Mouse (Mus musculus) kidney, postnatal 10 days (tissue): ENCODE measurements at regions not wholly inside any gene's neighbourhood (a gene's known extent, or its start where the extent isn't known, plus 50 kb on each side); places are given as distances from the start of the nearest gene placed in this dataset.

ENCODE experiments used
- DNase-seq: peaks from one replicate; pipeline ENCODE4 v3.0.0; 2021; ENCODE audit warnings: mixed read lengths

DNA sequence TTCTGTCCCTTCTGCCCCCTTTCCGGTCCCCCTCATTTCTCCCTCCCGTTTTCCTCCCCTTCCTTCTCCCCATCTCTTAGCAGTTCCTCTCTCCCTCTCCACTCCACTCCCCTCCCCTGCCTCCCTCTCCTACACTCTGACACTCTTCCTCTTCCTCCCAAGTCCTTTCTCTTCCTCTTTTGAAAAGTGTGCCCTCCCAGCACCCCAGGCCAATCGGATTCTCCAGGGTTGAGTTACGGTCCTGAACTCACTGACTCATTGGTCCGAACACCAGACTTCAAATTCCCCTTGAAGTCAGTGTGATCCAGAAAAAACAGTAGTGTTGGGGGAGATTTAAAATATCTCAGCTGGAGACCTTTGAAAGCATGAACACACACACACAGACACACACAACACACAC lies 109.1 kb downstream of the 2410131K14Rik start:
- DNase-seq: no peak

DNA sequence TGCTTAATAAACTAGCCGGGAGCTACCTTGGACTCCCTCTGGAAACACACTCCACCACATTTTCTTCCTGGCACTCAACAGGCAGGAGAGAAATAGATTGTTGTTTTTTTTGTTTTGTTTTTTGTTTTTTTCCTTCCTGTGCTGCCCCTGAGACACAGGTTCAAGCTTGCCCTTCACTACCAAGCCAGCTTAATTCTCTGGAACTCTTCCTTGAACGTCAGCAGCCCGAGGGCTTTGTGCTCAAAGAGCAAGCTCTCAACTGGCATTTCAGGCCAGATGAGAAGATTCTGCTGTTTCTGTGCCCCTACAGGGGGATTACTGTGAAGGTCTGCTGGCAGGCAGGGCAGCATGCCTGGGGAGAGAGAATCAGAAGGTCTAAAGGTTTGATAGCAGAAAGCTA lies 109.8 kb downstream of the 2410131K14Rik start:
- no peak for DNase-seq

DNA sequence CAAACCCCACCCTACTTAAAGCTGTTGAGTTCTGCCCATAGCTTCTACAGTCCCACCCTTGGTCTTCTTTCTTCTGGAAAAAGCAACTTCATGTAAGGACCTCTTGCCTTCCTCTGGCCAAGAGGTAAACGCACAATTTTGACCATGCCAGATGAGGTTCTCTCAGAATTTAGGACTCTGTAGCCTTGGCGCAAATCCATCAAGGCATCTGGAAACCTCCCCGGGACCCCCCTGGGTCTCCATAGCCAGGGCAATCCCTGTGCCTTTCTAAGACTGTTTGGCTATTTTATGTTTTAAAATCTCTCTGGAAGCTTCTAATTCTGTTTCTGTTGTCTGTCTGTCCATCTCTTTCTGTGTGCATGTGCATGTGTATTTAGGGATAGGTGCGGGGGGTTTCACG lies 110.3 kb downstream of the 2410131K14Rik start:
- DNase-seq: no peak

DNA sequence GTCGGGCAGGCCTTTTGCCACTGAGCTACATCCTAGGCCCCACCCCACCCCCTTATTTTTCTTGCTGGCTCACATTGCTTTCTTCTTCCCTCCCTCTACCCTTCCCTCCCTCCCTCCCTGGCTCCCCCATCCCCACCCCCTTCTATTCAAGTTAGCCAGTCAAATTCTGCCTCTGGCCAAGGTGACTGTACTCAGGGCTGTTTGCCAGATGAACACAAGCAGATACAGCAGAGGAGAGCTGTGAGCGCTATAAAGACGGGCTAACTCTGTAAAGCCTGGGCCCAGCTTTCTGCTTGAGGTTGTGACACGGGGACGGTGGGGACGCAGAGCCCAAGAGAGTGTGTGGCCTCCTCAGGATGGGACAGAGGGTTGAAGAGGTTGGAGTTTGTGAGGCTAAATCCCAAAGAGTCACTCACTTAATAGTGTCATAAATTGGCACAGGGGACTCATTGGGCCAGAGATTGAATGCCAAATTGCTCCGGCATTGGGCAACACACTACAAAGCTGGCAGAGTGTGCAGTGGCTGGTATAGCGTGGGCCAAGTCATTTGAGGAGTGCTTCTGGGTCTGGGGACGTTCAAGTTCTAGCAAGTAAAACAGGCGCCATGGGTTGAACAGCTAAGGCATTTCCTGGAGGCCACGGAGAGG lies 110.8 kb downstream of the 2410131K14Rik start:
- no peak for DNase-seq

DNA sequence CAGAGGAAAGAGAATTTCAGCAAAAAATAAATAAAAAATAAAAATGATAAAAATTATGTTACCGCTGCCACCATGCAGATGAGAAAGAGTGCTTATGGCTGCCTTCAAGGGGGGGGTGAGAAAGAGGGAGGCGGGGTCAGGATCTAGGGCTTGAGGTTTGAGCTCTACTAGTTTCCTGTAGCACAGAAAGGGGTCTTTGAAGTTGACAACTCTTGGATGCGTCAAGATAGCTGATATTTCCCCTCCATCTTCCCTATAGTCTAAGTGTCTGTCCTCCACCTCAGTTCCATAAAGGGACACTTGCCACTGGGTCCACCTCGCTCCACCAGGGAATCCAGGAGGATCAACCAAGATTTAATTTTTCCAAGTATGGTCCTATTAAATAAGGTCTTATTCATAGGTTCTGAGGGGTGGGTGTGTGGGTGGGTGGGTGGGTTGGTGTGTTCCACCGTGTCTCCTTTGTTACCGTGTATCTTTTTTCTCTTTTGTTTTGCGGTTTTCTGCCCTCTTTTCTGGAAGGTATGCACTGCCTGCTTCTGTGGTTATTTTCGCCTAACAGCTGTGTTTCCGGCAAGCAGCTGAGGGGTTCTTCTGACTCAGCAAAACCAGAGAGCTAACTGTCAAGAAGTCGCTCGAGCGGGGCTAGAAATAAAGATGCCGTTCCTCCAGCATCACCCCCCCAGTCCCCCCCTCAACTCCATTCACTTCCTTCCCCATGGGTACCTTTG lies 114.8 kb downstream of the 2410131K14Rik start:
- DNase-seq: no peak

DNA sequence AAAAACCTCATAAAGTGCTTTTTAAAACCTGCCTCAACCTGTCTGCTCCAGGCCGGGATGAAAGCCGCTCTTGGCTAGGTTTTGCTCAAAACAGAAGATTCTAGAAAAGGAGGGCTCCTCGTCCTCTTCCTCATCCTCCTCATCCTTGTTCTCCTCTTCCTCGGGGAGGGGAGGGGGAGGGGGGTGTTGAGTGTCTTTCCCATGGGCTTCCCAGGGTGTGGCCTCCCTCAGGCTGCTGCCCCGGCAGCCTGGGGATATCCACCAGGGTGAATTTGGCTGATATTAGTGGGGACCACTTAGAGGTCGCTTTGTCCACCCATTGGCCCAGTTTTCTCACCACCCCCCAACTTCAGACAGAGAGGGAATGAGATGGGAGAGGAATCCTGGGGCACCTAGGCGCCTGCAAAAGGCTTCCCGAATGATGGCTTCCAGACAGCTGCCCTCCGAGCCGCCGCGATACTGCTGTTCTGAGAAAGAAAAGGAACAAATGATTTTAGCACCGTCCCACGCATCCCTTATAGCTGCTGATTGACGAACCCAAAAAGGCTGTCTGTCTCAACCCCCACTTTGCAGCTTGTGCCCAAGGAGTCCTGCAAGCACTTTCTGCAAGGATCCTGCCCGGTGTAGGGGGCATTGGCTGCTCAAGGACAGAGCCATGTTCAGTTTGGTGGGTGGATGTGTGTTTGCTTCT lies 115.5 kb downstream of the 2410131K14Rik start:
- no peak for DNase-seq

DNA sequence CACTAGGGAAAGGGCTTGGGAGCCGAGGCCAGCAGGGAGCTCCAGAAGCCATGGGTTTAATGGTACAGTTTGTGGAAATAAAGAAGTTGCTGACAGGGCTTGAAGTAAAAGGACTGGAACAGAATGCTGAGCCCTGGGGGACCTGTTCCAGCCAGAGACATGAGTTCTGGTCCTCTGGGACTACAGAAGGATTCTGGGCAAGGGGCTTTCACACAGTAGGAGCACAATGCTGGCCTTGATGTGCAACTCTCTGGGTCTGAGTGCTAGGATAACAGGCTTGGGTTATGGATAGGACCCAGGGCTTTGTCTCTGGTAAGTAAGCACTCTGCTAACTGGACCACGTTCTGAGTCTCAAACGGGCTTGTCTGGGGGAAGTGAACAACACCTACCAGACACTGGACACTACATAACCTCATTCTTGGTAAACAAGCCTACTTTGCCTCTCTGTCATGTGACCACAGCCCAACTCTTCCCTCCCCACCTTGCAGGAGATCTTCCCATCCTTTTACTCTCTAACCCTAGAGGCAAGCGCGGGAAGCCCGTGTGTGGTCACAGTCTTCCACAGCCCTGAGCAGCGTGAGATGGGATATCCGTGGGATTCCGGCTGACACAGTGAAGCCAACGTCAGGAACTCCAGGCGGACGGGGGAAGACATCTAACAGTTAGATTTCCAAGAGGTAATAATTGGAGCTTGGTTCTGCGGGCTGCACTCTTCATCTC lies 116.3 kb downstream of the 2410131K14Rik start:
- DNase-seq: no peak

DNA sequence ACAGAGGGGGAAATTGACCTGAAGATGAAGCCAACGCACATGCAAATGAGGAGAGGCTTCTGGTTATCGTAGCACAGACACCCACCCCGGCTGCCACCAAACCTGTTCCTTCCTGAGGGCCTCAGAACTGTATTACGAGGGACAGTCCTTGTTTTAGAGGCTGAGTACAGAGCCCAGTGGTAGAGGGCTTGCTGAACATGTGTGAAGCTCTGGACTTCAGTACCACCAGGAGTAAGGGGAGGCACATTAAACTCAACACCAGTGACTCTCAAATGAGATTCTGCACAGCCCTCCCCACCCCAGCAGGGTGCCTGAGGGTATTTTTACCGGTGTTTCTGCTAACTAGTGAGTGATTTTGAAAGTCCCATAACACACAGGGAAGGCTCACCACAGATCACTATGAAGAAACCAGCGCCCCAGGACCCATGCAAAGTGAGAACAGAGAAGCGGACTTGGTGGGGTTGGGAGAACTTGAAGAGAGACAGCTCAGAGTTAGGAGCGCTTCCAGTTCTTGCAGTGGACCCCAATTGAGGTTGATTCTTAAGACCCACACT lies 116.9 kb downstream of the 2410131K14Rik start:
- no peak for DNase-seq

DNA sequence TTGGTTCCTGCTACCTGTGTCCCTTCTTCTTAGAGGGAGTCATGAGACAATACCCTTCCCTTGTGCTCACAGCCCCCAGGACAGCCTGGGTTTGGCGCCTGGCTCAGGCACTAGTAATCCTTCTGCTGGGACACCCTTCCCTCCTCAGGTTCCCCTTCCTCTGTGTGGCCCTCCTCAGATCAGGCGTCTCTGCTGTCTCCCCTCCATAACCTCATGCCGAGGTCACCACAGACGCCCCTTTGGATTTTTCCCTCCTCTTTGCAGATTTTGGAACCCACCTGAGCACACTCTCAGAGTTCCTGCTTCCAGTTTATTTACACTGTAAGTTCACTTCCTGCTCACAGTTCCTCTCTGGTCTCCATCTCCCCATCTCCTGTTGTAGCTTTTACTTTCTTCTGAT lies 117.7 kb downstream of the 2410131K14Rik start:
- no peak for DNase-seq

DNA sequence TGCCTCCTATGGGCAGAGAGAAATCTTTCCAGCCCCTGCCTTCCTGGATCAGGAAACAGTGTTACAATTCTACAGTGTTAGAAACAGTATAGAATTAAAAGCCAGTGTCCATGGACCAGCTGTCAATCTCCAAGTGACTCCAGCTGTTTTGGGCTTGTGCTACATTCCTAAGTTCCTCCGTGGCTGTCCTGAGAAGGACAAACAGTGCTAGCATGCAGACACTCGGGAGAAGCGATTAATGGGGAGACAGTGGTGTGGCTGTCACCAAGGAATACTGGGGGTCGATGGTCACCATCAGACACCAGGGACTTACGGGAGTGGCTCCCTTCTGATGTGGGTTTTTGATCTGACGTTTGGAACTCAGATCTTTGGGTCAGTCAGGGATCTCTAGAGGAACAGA lies 118.1 kb downstream of the 2410131K14Rik start:
- DNase-seq: no peak

DNA sequence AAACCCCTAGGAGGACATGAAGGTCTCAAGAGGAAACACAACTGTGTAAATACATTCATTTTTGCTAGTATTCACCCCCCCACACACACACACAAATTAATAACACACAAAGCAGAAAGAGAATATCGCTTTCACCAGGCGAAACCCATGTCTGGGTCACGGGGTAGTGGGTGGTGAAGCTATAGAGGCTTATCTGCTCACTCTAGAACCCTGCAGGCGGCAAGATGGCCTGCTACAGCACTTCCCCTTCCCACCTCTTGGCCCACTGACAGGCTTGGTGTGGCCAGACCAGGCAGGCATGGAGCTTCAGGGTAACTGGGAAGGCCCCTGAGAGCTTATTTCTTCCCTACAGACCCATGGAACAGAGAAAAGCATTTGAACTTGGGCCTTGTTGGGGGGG lies 119.6 kb downstream of the 2410131K14Rik start:
- no peak for DNase-seq

DNA sequence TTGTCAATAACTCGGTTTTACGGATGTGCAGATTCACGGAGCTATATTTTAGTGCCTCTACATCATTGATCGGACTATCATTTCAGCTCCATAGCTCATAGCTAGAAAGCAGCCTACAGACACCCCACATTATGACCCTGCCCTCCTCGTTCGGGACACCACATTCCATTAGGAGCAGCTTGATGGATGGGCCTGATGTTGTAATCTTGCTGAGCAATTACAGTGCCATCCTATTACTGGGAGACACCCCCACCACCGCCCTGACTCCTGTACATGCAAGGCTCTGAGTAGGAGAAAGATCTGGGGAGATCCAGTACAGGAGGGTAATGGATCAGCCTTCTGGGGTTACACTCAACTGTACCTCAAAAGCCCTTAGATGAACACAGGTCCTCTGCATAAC lies 120.2 kb downstream of the 2410131K14Rik start:
- DNase-seq: no peak

DNA sequence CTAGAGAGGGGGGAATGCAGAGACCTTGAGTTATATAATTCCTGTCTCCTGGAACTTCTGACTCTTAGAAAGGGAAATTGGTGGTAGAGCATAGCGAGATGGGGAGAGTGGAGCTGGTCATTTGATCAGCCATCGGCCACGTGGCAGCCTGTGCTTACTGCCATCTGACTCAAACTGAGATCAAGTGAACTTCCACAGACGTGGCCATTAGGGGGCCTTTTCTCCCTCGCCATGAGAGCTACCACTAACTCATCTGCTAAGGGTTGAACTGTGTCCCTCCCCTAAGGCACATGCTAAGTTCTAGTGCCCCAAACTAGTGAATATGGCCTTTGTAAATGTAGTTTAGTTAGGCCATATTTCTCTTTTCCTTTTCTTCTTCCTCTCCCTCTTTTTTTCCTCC lies 120.6 kb downstream of the 2410131K14Rik start:
- no peak for DNase-seq

DNA sequence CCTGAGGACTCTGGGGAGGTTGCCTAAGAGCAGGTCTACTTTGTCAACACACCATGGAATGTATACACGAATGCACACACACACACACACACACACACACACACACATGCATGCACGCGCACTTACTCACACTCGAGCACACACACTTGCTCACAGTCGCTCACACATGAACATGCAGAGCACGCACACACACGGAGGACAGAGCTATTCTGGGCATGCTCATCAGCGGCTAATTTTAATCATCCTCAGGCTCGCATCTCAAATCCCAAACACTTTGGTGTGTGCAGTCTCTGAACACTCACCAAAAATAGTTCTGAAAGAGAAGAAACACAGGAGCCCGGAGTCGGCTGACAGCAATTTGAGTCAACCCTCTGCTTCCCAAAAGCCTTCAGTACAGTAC lies 122.0 kb downstream of the 2410131K14Rik start:
- DNase-seq: no peak

DNA sequence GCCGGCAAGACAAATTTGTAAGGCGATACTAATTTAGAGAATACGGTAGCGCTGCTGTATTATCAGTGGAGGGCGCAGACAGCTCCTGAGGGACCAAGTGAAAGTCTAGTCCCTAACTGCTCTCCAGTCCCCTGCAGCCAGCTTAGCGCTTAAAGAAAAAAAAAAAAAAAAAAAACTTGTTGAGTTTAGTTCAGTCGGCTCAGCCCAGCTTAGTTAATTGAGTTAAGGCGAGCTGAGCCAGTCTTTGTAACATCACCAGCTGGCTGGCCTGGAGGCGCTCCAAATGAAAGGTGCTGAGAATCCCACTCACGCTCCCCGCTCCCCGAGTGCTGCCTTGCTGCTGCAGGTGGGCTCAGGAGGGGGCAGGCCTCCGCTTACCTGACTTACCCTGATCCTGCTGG lies 128.6 kb downstream of the 2410131K14Rik start:
- DNase-seq: peak; percentile 55

DNA sequence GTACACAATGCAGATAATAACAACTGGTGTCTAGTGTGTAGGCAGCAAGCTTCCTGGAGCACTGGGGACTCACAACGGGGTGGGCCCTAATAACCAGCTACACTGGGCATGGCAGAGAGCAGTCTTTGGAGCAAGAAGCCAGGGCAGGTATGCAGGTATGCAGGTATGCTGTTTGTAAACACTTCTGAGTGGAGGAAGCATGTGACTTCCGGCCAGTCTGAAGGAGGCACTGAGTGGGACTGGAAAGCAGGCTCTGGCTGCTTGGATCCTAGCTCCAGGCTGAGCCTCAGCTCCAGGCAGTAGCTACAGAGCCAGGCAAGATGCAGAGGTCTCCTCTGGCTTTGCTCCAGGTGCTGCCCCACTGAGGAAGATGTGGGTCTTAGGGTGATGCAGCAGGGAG lies 129.9 kb downstream of the 2410131K14Rik start:
- peak; percentile 48 for DNase-seq

DNA sequence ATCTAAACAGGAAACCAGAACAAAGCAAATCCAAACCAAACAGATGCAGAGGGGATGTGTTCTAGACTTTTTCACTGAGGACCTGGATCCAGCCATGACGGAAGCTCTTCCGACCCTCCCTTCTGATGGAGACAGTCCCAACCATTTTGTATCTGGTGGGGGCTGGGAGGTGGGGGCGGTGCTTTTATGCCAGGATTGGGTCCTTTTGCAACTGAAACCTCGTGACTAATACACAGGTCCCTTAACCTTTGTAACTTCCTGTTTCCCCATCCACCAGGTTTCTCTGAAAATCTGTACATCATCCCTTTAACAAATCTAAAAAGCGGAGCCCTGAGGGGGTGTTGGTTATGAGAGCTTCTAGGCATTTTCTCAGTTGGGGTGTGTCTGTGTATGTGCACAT lies 130.9 kb downstream of the 2410131K14Rik start:
- DNase-seq: no peak

DNA sequence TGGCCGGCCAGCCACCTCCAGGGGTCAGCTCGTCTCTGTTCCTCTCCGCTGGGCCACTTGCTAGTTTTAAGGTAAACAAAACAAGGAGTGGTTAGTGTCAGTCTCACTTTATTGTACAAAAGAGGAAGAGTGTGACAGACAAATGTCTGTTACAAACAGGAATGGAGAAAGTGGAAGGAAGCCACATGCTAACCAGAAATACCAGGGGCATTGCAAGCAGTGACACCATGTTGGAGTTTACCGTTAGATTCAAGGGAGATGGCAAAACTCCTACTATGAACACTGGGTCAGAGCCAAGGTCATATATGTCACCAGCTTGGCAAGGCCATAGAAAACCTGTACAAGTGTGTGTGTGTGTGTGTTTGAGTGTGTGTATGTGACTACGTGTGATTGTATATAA lies 131.5 kb downstream of the 2410131K14Rik start:
- no peak for DNase-seq

DNA sequence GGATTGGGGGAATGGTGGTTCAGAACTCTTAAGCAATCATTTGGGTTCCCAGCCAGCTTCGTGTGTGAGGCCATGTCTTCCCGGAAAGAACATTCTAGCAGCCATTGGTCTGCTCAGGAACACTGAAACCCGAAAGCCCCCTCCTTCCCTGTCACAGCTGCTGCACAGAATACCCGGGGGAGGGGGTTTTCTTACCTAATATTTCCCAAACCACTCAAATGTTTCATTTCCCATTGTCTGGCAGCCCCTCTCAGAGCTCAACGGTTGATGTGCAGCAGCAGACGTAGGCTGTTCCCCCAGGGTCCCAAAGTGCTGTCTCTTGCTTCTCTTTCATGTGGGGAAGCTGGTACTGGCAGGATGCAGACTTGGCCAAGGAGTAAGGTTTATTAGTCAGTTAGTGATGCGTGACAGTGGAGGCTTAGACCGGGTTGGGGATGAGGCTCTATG lies 132.4 kb downstream of the 2410131K14Rik start:
- no peak for DNase-seq

DNA sequence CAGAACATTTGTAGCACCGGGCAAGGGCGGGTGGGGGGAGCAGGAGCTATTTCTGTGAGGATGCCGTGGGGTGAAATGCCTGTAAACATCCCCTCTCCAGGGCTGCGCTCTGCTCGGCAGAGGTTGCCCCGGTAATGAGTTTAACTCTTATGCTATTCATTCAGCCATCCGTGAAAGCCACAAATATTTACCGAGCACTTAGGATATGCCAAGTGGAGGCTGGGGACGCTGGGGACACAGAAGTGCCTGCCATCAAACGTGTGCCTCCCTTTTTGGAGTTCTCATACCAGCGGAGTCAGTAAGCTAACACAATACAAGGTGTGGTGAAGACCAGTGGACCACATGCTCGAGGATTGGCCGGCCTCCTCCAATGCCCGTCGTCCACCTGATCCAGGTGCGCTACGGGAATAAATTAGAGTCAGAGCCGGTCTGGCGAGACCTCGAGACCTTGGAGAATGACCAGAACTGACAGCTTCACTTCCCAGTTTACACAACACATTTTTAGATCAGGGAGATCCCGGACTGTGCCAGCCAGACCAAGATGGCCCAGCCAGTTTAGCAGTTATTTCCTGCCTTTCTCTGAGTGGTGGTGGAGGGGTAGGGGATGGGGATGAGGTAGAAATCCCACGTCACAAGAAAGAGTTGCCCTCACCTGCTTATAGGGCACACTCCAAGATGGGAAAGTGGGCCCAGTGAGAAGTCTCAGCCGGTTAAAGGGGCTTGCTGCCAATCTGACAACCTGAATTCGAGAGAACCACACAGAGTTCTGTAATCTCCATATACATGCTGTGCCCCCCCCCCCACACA lies 134.4 kb downstream of the 2410131K14Rik start:
- DNase-seq: peak; percentile 49

DNA sequence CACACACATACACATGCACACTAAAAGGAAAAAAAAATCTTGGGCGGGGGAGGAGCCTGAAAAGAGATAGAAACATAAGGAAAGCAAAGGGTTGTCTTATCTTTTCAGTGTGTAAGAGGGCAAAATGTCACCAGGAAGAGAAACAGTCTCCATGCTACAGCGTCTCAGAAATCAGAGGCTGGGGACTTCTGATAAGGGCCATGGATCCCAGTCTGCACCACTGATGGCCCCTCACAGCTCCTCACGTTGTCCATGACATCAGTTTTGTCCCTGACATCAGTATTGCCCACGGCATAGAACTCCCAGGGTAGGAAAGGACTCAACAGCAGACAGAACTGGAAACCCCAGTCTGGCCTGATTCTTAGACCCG lies 135.0 kb downstream of the 2410131K14Rik start:
- DNase-seq: no peak
